Comparison of ENCODE assay signal across 1 mouse cellular context in genomic region chr4:63388029-63388428, GRCm38 (mm10).
TF ChIP-seq lines count a peak whose summit lies in the region.

No protein-coding gene starts in this region.

TF ChIP-seq in CH12.LX, 34 proteins besides CTCF, POLR2A, EP300 and RAD21:
- no peak for TF ChIP-seq GABPA (IDR thresholded peaks at IDR 0.05; ENCODE audit: insufficient replicate concordance, low read depth, low read length)
- no peak for TF ChIP-seq MEF2A (IDR thresholded peaks at IDR 0.05; ENCODE audit: borderline replicate concordance, low read depth, low read length)
- TF ChIP-seq ZNF384 (IDR thresholded peaks at IDR 0.05; ENCODE audit: low read depth, low read length) = no peak
- no peak for TF ChIP-seq CHD2 (IDR thresholded peaks at IDR 0.05; ENCODE audit: low read length)
- TF ChIP-seq USF1 (IDR thresholded peaks at IDR 0.05; ENCODE audit: low read depth, low read length) = no peak
- TF ChIP-seq UBTF (IDR thresholded peaks at IDR 0.05; ENCODE audit: low read depth, low read length) = no peak
- TF ChIP-seq NRF1 (IDR thresholded peaks at IDR 0.05; ENCODE audit: low read depth, low read length) = no peak
- no peak for TF ChIP-seq ELF1 (IDR thresholded peaks at IDR 0.05; ENCODE audit: low read depth, low read length)
- no peak for TF ChIP-seq MAFK (IDR thresholded peaks at IDR 0.05; ENCODE audit: insufficient replicate concordance, low read length)
TF ChIP-seq in CH12.LX: peak in this region for 0.
